Mouse (Mus musculus) ES-CJ7 (cell line): ENCODE measurements around the gene Ankrd24.
"Not testable (repeated sequence)": the region's sequence is repeated elsewhere in the genome, so short reads cannot be mapped to it uniquely, and the experiment has no call there.

Source experiments
- DNase-seq: peaks from one replicate; pipeline ENCODE4 v3.0.0; 2011; ENCODE audit warnings: low read depth, low spot score

The Ankrd24 gene

DNA sequence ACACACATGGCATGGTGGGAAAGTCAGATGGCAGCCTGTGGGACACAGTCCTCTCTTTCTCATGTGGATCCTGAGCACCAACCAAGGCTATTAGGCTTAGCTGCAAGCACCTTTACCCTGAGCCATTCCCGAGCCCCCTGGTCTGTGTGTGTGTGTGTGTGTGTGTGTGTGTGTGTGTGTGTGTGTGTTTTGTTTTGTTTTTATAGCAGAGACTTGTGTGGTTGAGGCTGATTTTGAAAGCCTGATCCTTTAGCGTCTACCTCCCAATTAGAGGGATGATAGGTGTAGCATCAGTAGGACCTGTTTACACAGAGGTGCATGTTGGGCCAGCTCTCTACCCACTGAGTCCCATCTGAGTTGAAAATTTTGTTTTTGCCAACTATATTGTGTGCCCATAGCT lies 15.8 kb downstream of the Ankrd24 start:
- no peak for DNase-seq

DNA sequence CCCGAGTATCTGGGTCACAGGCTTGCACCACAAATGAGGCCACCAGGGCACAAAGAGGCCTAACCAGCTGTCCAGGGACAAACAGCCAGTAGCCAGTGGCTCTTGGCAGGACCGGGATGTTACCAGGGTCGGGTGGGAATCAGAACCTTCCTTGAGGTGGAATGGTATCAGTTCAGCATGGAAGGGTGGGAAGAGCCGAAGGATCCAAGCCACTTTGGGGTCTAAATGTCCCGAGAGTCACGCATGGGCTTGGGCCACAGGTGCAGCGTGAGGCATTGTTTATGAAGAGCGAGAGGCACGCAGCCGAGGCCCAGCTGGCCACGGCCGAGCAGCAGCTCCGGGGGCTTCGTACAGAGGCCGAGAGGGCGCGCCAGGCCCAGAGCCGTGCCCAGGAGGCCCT lies 16.4 kb downstream of the Ankrd24 start:
- DNase-seq: no peak

DNA sequence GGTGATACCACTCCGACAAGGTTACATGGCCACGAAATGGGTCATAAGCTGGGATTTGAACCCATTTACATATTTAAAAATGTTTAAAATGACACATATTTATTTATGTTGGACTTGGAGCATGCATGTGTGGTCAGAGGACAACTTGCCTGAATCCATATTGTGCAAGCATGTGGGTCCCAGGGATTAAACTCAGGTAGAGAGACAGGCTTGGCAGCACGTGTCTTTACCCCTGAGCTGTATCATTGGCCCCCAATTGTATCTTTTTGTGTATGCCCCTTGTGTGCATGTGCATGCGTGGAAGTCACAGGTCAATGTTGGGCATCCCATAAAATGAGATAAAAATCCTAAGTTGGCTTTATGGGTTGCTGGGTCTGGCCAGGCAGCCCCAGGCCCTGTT lies 17.1 kb downstream of the Ankrd24 start:
- DNase-seq: no peak

DNA sequence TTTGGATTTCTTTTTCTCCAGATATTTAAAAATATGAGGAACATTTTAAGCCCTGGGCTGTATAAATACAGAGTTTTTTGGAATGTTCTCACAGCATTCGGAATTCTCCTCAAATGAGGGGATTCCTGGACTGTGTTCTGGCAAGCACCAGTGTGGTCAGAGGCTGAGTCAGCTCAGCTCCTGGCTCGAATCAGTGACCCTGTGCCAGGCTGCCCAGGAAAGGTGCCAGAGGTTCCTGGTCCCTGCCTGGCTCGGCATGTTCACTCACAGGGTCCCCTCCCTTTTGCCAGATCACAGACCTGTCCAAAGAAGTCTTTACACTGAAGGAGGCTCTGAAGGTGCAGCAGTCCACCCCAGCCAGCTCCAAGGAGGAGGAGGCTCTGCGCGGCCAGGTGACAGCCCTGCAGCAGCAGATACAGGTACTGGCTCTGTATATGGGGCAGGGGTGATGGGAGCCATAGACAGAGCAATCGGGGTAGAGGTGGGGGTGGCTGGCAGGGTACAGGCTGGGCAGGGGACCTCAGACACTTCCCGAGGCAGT lies 17.7 kb downstream of the Ankrd24 start:
- no peak for DNase-seq

DNA sequence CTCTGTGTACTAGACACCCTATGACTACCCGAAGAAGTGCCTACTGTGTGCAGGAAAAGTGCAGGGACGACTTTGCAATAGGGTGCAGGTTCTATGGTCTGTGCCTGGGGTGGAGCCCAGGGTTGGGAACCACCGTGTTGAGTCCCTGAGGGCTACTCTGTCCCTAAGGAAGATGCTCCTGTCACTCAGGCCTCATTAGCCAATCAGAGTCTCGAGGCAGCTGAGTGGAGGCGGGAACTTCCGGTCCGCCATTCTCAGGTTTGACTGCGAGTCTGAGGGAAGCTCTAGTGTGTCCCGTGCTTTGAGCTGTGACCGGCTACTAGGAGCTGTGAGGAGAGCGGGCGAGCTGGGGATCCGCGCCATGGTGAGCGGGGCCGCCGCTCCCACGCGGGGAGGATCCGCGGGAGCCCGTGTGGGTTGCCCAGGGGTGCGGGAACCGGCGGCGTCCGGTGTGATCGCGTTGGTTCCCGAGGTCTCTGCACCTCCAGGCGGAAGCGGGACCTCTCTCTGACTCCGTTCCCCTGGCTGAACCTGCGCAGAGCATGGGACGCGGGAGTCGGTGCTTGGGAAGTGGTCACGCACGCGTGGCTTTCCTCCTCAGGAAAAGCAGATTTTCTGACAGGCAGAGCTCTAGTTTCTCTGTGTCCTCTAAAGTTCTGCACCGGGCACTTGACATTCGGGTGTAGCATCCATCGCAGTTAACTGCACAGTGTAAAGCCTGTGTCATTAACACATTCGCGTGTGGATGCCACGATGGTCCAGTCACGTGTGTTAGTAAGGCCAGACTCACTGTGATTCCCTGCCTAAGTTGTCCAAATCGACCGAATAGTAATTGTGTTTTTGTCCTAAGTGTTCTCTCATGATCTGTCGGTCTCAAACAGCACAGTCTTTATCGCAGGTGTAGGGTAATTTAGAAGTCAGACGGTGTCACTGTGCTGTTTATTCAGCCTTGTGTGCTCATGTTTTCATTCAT lies 20.7 kb downstream of the Ankrd24 start, which contains the start of gene Gm10778:
Gene Gm10778, plus strand, starts transcription at position 257 of the 973 bp plus-strand sequence.
- DNase-seq: peak; percentile 94

DNA sequence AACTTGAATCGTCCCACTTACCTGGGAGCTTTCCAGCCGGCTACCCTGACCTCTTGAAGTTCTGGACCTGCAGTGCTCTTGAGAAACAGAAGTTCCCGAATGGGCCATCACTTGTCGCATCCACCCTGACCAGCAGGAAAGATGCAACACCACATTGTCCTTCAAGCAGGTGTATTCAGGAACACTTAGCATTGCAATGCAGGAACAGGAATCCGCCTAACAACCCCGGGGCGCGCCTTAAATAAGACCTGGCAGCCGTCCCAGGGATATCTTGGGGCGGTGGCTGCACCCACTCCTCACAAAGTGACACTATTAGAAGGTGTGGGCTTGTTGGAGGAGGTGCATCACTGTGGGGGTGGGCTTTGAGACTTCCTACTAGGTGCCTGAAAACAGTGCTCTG lies 26.8 kb downstream of the Ankrd24 start:
- peak; percentile 96 for DNase-seq

DNA sequence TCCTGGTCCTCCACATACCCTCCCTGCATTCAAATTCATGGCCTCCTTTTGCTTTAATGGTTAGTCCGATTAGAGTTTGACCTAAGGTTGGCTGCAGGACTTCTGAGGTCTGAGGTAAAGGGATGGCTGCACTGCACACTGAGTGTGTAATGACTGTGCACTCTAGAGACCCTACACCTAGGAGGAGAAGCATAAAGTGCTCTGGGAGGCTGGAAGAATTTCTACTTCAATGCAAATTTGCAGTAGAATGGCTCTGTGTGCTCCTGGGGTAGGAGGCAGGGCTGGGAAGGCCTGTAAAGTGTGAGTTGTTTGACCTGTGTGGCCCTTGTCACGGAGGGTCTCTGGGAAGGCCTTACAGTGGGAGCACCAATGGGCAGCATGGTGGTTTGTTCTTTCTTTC lies 27.8 kb downstream of the Ankrd24 start:
- peak; percentile 62 for DNase-seq

DNA sequence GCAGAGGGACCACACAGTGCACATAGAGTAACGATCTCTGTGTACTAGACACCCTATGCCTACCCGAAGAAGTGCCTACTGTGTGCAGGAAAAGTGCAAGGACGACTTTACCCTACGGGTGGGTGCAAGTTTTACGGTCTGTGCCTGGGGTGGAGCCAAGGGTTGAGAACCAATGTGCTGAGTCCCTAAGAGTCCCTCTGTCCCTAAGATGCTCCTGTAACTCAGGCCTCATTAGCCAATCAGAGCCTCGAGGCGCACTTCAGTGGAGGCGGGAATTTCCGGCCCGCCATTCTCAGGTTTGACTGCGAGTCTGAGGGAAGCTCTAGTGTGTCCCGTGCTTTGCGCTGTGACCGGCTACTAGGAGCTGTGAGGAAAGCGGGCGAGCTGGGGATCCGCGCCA lies 58.8 kb downstream of the Ankrd24 start:
- not testable (repeated sequence) for DNase-seq
